Mouse (Mus musculus) erythroblast, embryonic 14.5 days (primary cell): ENCODE data around the gene Cntn5.

Experiments
- GATA1 ChIP-seq: IDR thresholded peaks from 2 replicates; pipeline ENCODE4 v1.6.1; 2012; ENCODE audit warnings: low read length, inconsistent platforms, mixed read lengths
- TAL1 ChIP-seq: IDR thresholded peaks from 3 replicates; pipeline ENCODE4 v1.6.1; 2012; ENCODE audit warnings: low read length, inconsistent platforms, mixed read lengths

DNA sequence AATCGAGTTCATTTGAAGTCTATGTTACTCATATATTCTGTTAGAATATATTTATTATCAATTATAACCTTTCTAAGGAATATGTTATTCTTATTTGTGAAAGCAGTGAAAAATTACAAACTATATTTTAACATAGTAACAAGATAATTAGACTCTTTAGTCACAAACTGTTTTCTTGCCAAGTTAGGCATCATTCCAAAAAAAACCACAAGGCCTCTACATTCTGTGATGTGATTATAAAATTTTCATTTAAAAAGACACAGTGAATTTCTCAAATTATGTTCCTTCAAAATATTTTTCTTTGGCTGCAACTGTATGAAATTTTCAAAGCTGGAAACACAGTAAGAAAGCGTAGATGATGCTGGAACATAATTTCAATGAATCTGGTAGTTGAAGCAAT is 180.4 kb downstream of the Cntn5 start:
- no peak for TF ChIP-seq GATA1
- TF ChIP-seq TAL1: no peak
